Mouse (Mus musculus) kidney, adult 2 months (tissue): ENCODE measurements around the gene Spata5.

Experiments used
- CTCF ChIP-seq: fragments of 200-500 bp; conservative IDR thresholded peaks from 2 replicates; pipeline ENCODE4 v1.5.1; 2011; ENCODE audit warnings: low read depth, mild to moderate bottlenecking, control low read depth, low read length, moderate library complexity, mixed read lengths; ENCODE audit not compliant: insufficient read depth, insufficient read length
- POLR2A ChIP-seq: fragments of 200-500 bp; IDR thresholded peaks from one replicate; pipeline ENCODE4 v1.6.1; 2011; ENCODE audit warnings: low read depth, low read length, control low read depth

DNA sequence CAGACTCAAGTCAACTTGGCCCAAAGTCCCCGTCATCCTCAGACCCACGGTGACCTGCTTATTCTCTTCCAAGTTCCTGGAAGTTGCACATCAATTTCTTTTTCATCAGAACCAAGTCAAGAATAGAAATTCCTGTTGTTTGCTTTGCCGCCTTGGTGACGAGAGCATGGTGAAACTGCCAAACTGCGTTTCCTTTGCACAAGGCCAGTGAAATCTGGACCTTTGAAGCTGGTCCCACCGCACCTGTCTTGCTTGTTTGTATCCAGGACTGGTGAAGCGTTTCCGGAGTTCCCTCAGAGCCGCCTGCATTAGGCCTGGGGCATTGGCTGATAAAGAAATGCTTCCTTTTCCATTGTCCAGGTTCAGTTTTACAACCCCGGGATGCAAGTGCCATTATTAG, 176.0 kb downstream of the Spata5 start:
- TF ChIP-seq CTCF = no peak
- TF ChIP-seq POLR2A = no peak
